ENCODE assay signal across 20 mouse cellular contexts in genomic region chr9:62013316-62014097, GRCm38 (mm10).
"Had no signal": no experiment of that assay in that cellular context is flagged by ENCODE, and none has a peak within 500 bp of the region (broad histone marks: within the 10 kb centered on the region; RNA-seq: fewer than 3 reads in every experiment).

No protein-coding gene starts in this region.

- DNase-seq: kidney, adult 8-10 months; kidney, postnatal 10 days; kidney, postnatal 36 days; left cerebral cortex, postnatal 4 days; lung, embryonic 14.5 days; retina, postnatal 1 day; thymus, adult 18-20 months; thymus, postnatal 4 days had no signal

- H3K4me2 ChIP-seq: kidney, embryonic 15.5 days; limb, embryonic 12.5 days; limb, embryonic 15.5 days; liver, embryonic 12.5 days; liver, embryonic 15.5 days; lung, embryonic 14.5 days; midbrain, embryonic 13.5 days; neural tube, embryonic 13.5 days had no signal

- H3K4me1 ChIP-seq: limb, embryonic 12.5 days; limb, embryonic 15.5 days; liver, embryonic 12.5 days; liver, embryonic 15.5 days; megakaryocyte, embryonic 14.5 days; midbrain, embryonic 10.5 days; midbrain, embryonic 13.5 days; neural tube, embryonic 13.5 days had no signal

- H3K36me3 ChIP-seq: kidney, embryonic 15.5 days; limb, embryonic 12.5 days; limb, embryonic 15.5 days; liver, embryonic 12.5 days; liver, embryonic 15.5 days; midbrain, embryonic 10.5 days; midbrain, embryonic 13.5 days; neural tube, embryonic 13.5 days had no signal

- H3K27ac ChIP-seq: kidney, embryonic 15.5 days; limb, embryonic 12.5 days; limb, embryonic 15.5 days; liver, embryonic 12.5 days; liver, embryonic 15.5 days; midbrain, embryonic 10.5 days; midbrain, embryonic 13.5 days; neural tube, embryonic 13.5 days had no signal

- H3K9me3 ChIP-seq: kidney, embryonic 15.5 days; limb, embryonic 12.5 days; limb, embryonic 15.5 days; liver, embryonic 12.5 days; liver, embryonic 15.5 days; megakaryocyte, embryonic 14.5 days; midbrain, embryonic 10.5 days; midbrain, embryonic 13.5 days; neural tube, embryonic 13.5 days had no signal

- H3K27me3 ChIP-seq: kidney, embryonic 15.5 days; limb, embryonic 12.5 days; limb, embryonic 15.5 days; liver, embryonic 15.5 days; midbrain, embryonic 13.5 days; neural tube, embryonic 13.5 days had no signal

- ATAC-seq: intestine, postnatal 0 days; liver, embryonic 12.5 days; midbrain, embryonic 13.5 days; midbrain, embryonic 16.5 days had no signal

- H3K9ac ChIP-seq: kidney, embryonic 15.5 days; limb, embryonic 12.5 days; limb, embryonic 15.5 days; liver, embryonic 12.5 days; liver, embryonic 15.5 days; lung, embryonic 14.5 days; midbrain, embryonic 13.5 days; neural tube, embryonic 13.5 days had no signal

- H3K4me3 ChIP-seq: kidney, embryonic 15.5 days; limb, embryonic 12.5 days; limb, embryonic 15.5 days; liver, embryonic 12.5 days; liver, embryonic 15.5 days; midbrain, embryonic 10.5 days; midbrain, embryonic 13.5 days; myocyte; neural tube, embryonic 13.5 days had no signal
